Mouse (Mus musculus) midbrain, postnatal 0 days (tissue): Measurements from ENCODE around the gene Plekhg4. TPM values are rescaled to one million over a fixed set of nuclear protein-coding genes. Genes with fewer than 3 reads are reported as not detected.

Experiments
- ATAC-seq: fragments of 200-750 bp; cut with Nextera tagmentation; 2 replicates; pipeline ENCODE4 v1.8.0; 2017; ENCODE audit warnings: moderate number of reproducible peaks, mild to moderate bottlenecking, moderate TSS enrichment, moderate library complexity; ENCODE audit not compliant: low FRiP score
- DNase-seq: peaks from one replicate; pipeline ENCODE4 v3.0.0-alpha.2; 2015; ENCODE audit warnings: low spot score
- H3K27ac ChIP-seq: fragments of 300-500 bp; sonication (generic); 2 replicates; pipeline ENCODE4 v1.5.1; 2014; ENCODE audit warnings: low read depth, mild to moderate bottlenecking, low read length, mixed read lengths
- H3K27me3 ChIP-seq: fragments of 300-500 bp; sonication (generic); 2 replicates; pipeline ENCODE4 v1.6.1; 2014; ENCODE audit warnings: low read length, control low read depth, mixed read lengths; ENCODE audit not compliant: insufficient read depth
- H3K36me3 ChIP-seq: fragments of 300-500 bp; sonication (generic); 2 replicates; pipeline ENCODE4 v1.6.1; 2014; ENCODE audit warnings: low read length, control low read depth, mixed read lengths; ENCODE audit not compliant: insufficient read depth
- H3K4me1 ChIP-seq: fragments of 300-500 bp; sonication (generic); 2 replicates; pipeline ENCODE4 v1.6.1; 2014; ENCODE audit warnings: mild to moderate bottlenecking, control low read depth, antibody characterized with exemption, low read length, mixed read lengths; ENCODE audit not compliant: insufficient read depth
- H3K4me2 ChIP-seq: fragments of 300-500 bp; sonication (generic); 2 replicates; pipeline ENCODE4 v1.6.1; 2014; ENCODE audit warnings: low read depth, mild to moderate bottlenecking, low read length, mixed read lengths; ENCODE audit not compliant: poor library complexity, severe bottlenecking
- H3K4me3 ChIP-seq: fragments of 300-500 bp; sonication (generic); 2 replicates; pipeline ENCODE4 v1.5.1; 2014; ENCODE audit warnings: low read depth, mild to moderate bottlenecking, low read length, moderate library complexity
- H3K9ac ChIP-seq: fragments of 300-500 bp; sonication (generic); replicated peaks from 2 replicates; pipeline ENCODE4 v1.6.1; 2014; ENCODE audit warnings: mild to moderate bottlenecking, low read length, moderate library complexity, mixed read lengths; ENCODE audit not compliant: poor library complexity, severe bottlenecking
- H3K9me3 ChIP-seq: fragments of 300-500 bp; sonication (generic); 2 replicates; pipeline ENCODE4 v1.6.1; 2016; ENCODE audit warnings: low read length, control low read depth
- CTCF ChIP-seq: IDR thresholded peaks from 2 replicates; pipeline ENCODE4 v1.5.1; 2016; ENCODE audit warnings: antibody characterized with exemption, mild to moderate bottlenecking
- WGBS: fragments of 180-500 bp; shearing (Covaris S2); extraction: QIAGEN DNeasy Blood & Tissue Kit; methylation state at CpG from one replicate; pipeline ENCODE4 v1.1.7; 2014; 5-methylcytosine and 5-hydroxymethylcytosine counted together
- polyA plus RNA-seq: library from polyadenylated mRNA; unstranded; fragments of >200 nt; fragmentation: Nextera tagmentation; extraction: Ambion mirVana; gene quantifications from 2 replicates; pipeline ENCODE4 v1.2.1, GENCODE M21; 2015
- total RNA-seq: library from RNA; depleted of rRNA; stranded (reverse); fragments of >200 nt; gene quantifications from 2 replicates; pipeline ENCODE4 v1.2.3, GENCODE M21; 2014; rRNA removed

Plekhg4 gene
- total and polyA plus RNA-seq, 2 experiments from 2014 or later: 2.5 to 6.3 TPM

DNA sequence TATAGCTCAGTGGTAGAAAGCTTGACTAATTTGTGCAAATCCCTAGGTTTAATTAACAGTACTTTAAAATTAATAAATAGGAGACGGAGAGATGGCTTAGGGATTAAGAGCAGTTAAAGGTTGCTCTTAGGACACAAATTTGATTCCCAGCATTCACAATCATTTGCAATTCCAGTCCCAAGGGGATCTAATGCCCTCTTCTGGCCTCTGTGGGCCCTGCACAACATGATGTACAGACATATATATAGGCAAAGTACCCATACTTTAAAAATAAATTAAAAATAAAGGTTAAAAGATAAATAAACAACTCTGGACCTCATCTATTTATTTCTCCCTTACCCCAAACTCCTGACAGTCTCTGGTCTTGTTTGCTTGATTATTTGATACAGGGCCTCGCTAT lies 45.9 kb downstream of the Plekhg4 start:
- DNase-seq: no peak
- Histone ChIP-seq H3K9me3 (no peaks in the 10 kb centered on the region), H3K27ac (no peak overlapping the region), H3K4me3 (no peak overlapping the region), H3K4me1 (no peaks in the 10 kb centered on the region), H3K36me3 (no peaks in the 10 kb centered on the region), H3K9ac (no peak overlapping the region), H3K4me2 (no peak overlapping the region), H3K27me3 (no peaks in the 10 kb centered on the region)
- ATAC-seq: no peak
- WGBS: 74% methylated on average over 2 of the region's 2 CpGs
- 0 out of 2 replicates have a peak, but pooled peaks have one; percentile 14 for TF ChIP-seq CTCF

DNA sequence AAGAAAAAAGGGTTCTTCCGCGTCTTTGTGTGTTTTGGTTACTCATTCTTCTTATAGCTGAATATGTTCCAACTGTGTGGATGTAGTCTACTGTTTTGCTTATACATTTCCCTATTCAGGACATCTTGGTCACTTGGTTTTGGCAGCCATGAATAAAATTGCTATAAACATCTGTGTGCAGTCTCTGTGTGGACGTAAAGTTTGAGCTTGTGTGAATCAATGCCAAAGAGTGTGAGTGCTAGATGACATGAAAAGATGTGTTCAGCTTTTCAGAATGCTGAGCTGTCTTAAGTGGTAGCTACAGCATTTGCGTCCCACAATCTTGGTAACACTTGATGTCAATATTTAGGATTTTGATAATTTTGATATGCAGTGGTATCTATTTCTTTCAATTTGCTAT lies 46.7 kb downstream of the Plekhg4 start:
- no peak overlapping the region for H3K27ac ChIP-seq
- H3K4me3 ChIP-seq: no peak overlapping the region
- DNase-seq (no peak), ATAC-seq (no peak)
- H3K4me2 ChIP-seq: no peak overlapping the region
- no peaks in the 10 kb centered on the region for H3K4me1 ChIP-seq
- 90% methylated on average over 4 of the region's 4 CpGs for WGBS
- no peak overlapping the region for H3K9ac ChIP-seq
- no peaks in the 10 kb centered on the region for H3K27me3 ChIP-seq
- TF ChIP-seq CTCF: no peak
- H3K9me3 ChIP-seq: no peaks in the 10 kb centered on the region
- no peaks in the 10 kb centered on the region for H3K36me3 ChIP-seq

DNA sequence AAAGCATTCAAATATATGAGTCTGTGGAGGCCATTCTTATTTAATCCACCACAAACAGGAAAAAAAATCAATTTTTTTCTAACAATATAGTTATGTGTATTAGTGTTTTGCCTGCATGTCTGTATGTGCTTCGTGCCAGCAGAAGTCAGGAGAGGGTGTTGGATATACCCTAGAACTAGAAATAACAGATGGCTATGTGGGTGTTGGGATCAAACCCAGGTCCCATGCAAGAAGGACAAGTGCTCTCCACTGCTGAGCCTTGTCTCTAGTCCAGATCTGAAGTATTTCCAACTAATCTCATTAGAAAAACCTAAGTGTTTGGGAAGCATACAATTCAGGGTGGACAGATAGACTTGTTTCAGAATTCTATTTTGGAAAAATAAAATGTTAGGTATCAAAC lies 48.9 kb downstream of the Plekhg4 start:
- TF ChIP-seq CTCF: no peak
- WGBS: 77% methylated on average over 1 of the region's 1 CpGs
- no peak overlapping the region for H3K4me2 ChIP-seq

DNA sequence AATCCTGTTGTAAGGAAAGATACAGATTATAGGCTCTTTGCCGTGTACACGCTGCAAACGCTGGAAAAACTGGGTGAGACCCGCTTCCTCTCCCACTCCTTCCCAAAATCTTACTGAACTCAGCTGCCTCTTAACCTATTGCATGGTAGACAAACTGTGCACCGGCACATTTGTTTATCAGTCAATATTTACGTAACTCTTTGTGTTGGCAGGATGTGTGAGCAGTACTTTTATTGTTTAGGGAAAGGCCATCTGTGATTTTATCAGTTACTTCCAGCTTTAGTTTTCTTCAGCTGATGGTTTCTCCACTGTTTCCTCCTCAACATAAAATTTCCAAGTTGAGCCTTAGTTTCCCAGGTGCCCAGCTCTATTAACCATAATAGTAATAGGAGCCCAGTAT lies 53.8 kb downstream of the Plekhg4 start:
- no peaks in the 10 kb centered on the region for H3K36me3 ChIP-seq
- WGBS: 82% methylated on average over 6 of the region's 6 CpGs
- H3K27me3 ChIP-seq: no peaks in the 10 kb centered on the region
- no peak overlapping the region for H3K27ac ChIP-seq
- no peaks in the 10 kb centered on the region for H3K4me1 ChIP-seq
- ATAC-seq (no peak), DNase-seq (no peak)
- H3K4me2 ChIP-seq: no peak overlapping the region
- no peaks in the 10 kb centered on the region for H3K9me3 ChIP-seq
- H3K4me3 ChIP-seq: no peak overlapping the region
- TF ChIP-seq CTCF: no peak
- no peak overlapping the region for H3K9ac ChIP-seq

More for the DNA sequence above, 48.9 kb downstream of the Plekhg4 start:
- Histone ChIP-seq H3K4me1 (no peaks in the 10 kb centered on the region), H3K27me3 (no peaks in the 10 kb centered on the region), H3K36me3 (no peaks in the 10 kb centered on the region), H3K9ac (no peak overlapping the region), H3K27ac (no peak overlapping the region), H3K9me3 (no peaks in the 10 kb centered on the region), H3K4me3 (no peak overlapping the region)
- DNase-seq (no peak), ATAC-seq (no peak)

DNA sequence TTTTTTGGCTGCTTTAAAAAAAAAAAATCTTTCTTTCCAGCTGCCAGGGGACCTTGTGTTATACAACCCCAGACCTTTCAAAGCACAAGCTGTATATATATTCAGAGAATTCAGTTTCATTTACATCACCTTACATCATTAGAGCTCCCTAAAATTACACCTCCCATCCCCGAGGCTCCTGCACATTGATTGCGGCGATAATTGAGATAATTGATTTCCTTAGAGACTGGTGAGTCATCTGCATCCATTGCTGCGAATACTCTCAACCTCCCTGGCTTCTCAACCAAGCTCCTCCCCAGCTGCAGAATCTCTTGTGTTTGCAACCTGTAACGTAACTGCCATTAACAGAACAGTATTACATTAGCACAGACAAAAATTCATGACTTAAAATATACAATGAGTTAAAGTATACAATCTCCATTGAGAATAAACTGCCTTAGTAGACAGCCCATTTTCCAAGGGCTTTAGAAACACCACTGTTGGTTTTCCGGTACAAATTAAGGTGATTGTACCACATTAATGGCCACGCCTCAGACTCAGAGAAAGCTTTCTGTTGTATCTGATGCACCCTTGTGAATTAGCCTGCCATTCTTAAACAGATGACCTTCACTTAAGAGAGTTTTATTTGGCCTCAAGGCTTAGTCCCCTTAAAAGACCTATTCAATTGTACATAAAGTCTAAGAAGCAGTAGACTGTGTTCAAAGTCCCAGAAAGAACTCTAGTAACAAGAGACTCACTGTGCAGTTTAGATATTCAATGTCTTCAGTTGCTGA lies 58.9 kb downstream of the Plekhg4 start:
- Histone ChIP-seq H3K9ac (no peak overlapping the region), H3K9me3 (no peaks in the 10 kb centered on the region), H3K27ac (no peak overlapping the region), H3K4me3 (no peak overlapping the region), H3K4me2 (no peak overlapping the region), H3K36me3 (no peaks in the 10 kb centered on the region), H3K27me3 (no peaks in the 10 kb centered on the region), H3K4me1 (peaks cover 7% of the 10 kb centered on the region; the same call in 1 of the 2 replicates)
- ATAC-seq (no peak), DNase-seq (no peak)
- 63% methylated on average over 7 of the region's 7 CpGs for WGBS
- TF ChIP-seq CTCF: no peak

Other genes starting within 250 kb of the Plekhg4 start
- not detected in 2 replicates for gene Ces4a, start 241.5 kb upstream of the Plekhg4 start, total RNA-seq
- 0.06 TPM in 1 of 2 replicates, not detected in the other for gene Ces4a, start 241.5 kb upstream of the Plekhg4 start, polyA plus RNA-seq
- gene Cbfb, start 202.6 kb upstream of the Plekhg4 start, total RNA-seq: 43.9 and 46.1 TPM in 2 replicates
- 16.2 and 17.5 TPM in 2 replicates for gene Cbfb, start 202.6 kb upstream of the Plekhg4 start, polyA plus RNA-seq
- 33.6 and 36.7 TPM in 2 replicates for gene D230025D16Rik, start 148.1 kb upstream of the Plekhg4 start, total RNA-seq
- 24.6 and 28.3 TPM in 2 replicates for gene D230025D16Rik, start 148.1 kb upstream of the Plekhg4 start, polyA plus RNA-seq
- gene B3gnt9, start 118.1 kb upstream of the Plekhg4 start, total RNA-seq: 14.2 and 17.5 TPM in 2 replicates
- gene B3gnt9, start 118.1 kb upstream of the Plekhg4 start, polyA plus RNA-seq: 9.5 and 11.5 TPM in 2 replicates
- gene Tradd, start 108.7 kb upstream of the Plekhg4 start, total RNA-seq: 7.5 and 8.3 TPM in 2 replicates
- gene Tradd, start 108.7 kb upstream of the Plekhg4 start, polyA plus RNA-seq: 7.4 and 8.0 TPM in 2 replicates
- gene Fbxl8, start 108.6 kb upstream of the Plekhg4 start, total RNA-seq: 0.52 and 0.77 TPM in 2 replicates
- 0.83 and 0.85 TPM in 2 replicates for gene Fbxl8, start 108.6 kb upstream of the Plekhg4 start, polyA plus RNA-seq
- 0.33 TPM in 1 of 2 replicates, not detected in the other for gene Hsf4, start 103.5 kb upstream of the Plekhg4 start, total RNA-seq
- gene Hsf4, start 103.5 kb upstream of the Plekhg4 start, polyA plus RNA-seq: 0.43 and 0.59 TPM in 2 replicates
- 2.0 and 2.3 TPM in 2 replicates for gene Nol3, start 97.1 kb upstream of the Plekhg4 start, total RNA-seq
- 6.5 and 8.1 TPM in 2 replicates for gene Nol3, start 97.1 kb upstream of the Plekhg4 start, polyA plus RNA-seq
- gene 4931428F04Rik, start 83.4 kb upstream of the Plekhg4 start, total RNA-seq: 63.6 and 79.2 TPM in 2 replicates
- 131 and 132 TPM in 2 replicates for gene 4931428F04Rik, start 83.4 kb upstream of the Plekhg4 start, polyA plus RNA-seq
- gene Exoc3l, start 77.2 kb upstream of the Plekhg4 start, total RNA-seq: 2.0 and 5.1 TPM in 2 replicates
- 6.8 and 6.9 TPM in 2 replicates for gene Exoc3l, start 77.2 kb upstream of the Plekhg4 start, polyA plus RNA-seq
- gene E2f4, start 75.6 kb upstream of the Plekhg4 start, total RNA-seq: 28.2 and 35.7 TPM in 2 replicates
- gene E2f4, start 75.6 kb upstream of the Plekhg4 start, polyA plus RNA-seq: 29.1 and 29.3 TPM in 2 replicates
- 0.71 and 1.3 TPM in 2 replicates for gene Elmo3, start 67.7 kb upstream of the Plekhg4 start, total RNA-seq
- gene Elmo3, start 67.7 kb upstream of the Plekhg4 start, polyA plus RNA-seq: 0.81 and 1.3 TPM in 2 replicates
- gene Lrrc29, start 47.0 kb upstream of the Plekhg4 start, total RNA-seq: 2.5 and 4.5 TPM in 2 replicates
- gene Lrrc29, start 47.0 kb upstream of the Plekhg4 start, polyA plus RNA-seq: 2.1 and 2.4 TPM in 2 replicates
- gene Tmem208, start 46.9 kb upstream of the Plekhg4 start, total RNA-seq: 81.3 and 88.4 TPM in 2 replicates
- gene Tmem208, start 46.9 kb upstream of the Plekhg4 start, polyA plus RNA-seq: 129 and 152 TPM in 2 replicates
- 3.8 and 4.4 TPM in 2 replicates for gene Fhod1, start 25.3 kb upstream of the Plekhg4 start, total RNA-seq
- 0.48 and 0.56 TPM in 2 replicates for gene Fhod1, start 25.3 kb upstream of the Plekhg4 start, polyA plus RNA-seq
- 28.3 and 28.4 TPM in 2 replicates for gene Slc9a5, start 24.4 kb upstream of the Plekhg4 start, total RNA-seq
- gene Slc9a5, start 24.4 kb upstream of the Plekhg4 start, polyA plus RNA-seq: 12.8 and 14.4 TPM in 2 replicates
- 0.09 and 0.16 TPM in 2 replicates for gene Kctd19, start 40.2 kb downstream of the Plekhg4 start, total RNA-seq
- 0.27 TPM in 2 replicates for gene Kctd19, start 40.2 kb downstream of the Plekhg4 start, polyA plus RNA-seq
- gene Lrrc36, start 40.3 kb downstream of the Plekhg4 start, total RNA-seq: 0.28 and 0.93 TPM in 2 replicates
- gene Lrrc36, start 40.3 kb downstream of the Plekhg4 start, polyA plus RNA-seq: 0.86 and 0.99 TPM in 2 replicates
- 75.0 and 82.8 TPM in 2 replicates for gene Tppp3, start 98.3 kb downstream of the Plekhg4 start, total RNA-seq
- gene Tppp3, start 98.3 kb downstream of the Plekhg4 start, polyA plus RNA-seq: 159 and 164 TPM in 2 replicates
- 32.9 and 47.2 TPM in 2 replicates for gene Zdhhc1, start 123.6 kb downstream of the Plekhg4 start, total RNA-seq
- gene Zdhhc1, start 123.6 kb downstream of the Plekhg4 start, polyA plus RNA-seq: 27.3 and 27.9 TPM in 2 replicates
- gene Hsd11b2, start 145.5 kb downstream of the Plekhg4 start, total RNA-seq: 0.57 and 0.88 TPM in 2 replicates
- 1.3 and 1.9 TPM in 2 replicates for gene Hsd11b2, start 145.5 kb downstream of the Plekhg4 start, polyA plus RNA-seq
- gene Atp6v0d1, start 192.8 kb downstream of the Plekhg4 start, total RNA-seq: 214 and 238 TPM in 2 replicates
- gene Atp6v0d1, start 192.8 kb downstream of the Plekhg4 start, polyA plus RNA-seq: 272 and 300 TPM in 2 replicates
- gene Ripor1, start 232.0 kb downstream of the Plekhg4 start, total RNA-seq: 12.6 and 16.1 TPM in 2 replicates
- 32.6 and 32.7 TPM in 2 replicates for gene Ripor1, start 232.0 kb downstream of the Plekhg4 start, polyA plus RNA-seq